Mouse (Mus musculus) 3T3-L1 (cell line): ENCODE results near the gene Tmtc2.

Source experiments
- DNase-seq: peaks from one replicate; pipeline ENCODE4 v3.0.0-alpha.2; 2015; ENCODE audit warnings: low read depth, low spot score

Tmtc2 gene

DNA sequence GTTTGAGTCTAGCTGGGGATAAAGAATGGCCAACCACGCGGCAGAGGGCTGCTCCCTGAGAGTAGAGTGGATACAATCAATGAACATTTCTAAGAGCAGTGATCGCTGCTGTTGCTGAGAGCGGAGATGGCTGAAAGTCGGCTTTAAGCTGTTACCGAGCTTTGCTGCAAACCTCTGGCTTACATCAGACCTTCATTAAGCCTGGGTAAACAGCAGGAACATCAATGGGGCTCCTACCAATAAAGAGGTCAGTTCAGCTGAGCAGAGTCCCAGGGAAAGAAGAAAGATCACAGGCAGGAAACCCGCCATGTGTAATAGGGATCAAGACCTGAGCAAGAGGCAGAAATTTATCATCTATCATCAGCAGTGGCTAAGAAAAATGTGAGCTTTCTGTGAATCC lies 72.5 kb downstream of the Tmtc2 start:
- no peak for DNase-seq

DNA sequence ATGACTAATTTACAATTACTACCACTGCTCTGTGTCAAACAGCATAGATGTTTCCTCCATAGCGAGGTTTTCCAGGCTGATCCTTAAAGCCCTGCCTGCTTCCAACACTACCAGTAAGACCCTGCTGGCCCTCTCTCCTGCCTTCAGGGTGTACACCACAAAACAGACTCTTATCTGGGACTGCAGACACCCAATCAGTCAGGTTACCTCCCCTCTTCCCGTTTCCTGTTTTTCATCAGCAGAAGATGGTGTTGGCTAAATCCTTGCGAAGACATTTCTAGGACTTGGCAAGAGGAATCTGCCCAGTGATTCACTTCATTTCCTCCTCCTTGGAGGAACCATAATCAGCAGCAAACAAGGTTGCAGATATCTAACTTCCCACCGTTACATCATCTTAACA lies 73.8 kb downstream of the Tmtc2 start:
- no peak for DNase-seq

DNA sequence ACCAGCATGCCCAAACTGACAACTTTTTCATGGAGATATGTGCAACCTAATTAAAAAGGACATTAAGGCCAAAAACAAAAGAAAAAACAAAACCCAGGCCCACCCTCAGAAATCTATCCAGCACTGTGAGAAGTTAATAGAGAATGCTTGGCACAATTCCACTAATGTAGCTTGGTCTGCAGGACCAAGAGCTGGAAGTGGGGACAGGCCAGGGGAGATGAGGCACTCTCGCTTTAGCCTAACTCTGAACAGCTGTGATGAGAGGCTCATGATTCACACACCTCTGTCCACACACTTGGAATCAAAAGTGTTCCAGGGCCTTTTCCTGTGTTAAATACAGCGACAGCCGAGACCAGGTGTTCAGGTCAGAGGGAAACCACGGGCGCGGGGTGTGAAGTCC lies 79.0 kb downstream of the Tmtc2 start:
- no peak for DNase-seq

DNA sequence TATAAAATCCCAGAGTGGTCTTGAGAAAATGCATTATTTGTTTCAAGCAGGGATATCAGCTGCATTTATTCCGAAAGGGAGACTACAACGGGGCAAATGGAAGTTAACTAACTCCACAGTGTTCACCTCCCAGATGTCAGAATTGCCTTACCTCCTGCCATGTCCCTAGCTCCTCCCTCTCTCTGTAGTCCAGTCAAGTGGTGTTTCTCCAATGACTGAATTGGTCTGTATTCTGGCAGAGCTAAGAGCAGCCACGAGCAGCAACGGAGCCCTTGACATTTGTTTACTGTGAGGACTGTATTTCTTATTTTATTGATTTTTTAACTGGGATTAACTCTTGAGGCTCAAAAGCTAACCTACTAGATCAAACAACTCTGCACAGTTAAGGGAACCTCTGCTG lies 81.8 kb downstream of the Tmtc2 start:
- no peak for DNase-seq

DNA sequence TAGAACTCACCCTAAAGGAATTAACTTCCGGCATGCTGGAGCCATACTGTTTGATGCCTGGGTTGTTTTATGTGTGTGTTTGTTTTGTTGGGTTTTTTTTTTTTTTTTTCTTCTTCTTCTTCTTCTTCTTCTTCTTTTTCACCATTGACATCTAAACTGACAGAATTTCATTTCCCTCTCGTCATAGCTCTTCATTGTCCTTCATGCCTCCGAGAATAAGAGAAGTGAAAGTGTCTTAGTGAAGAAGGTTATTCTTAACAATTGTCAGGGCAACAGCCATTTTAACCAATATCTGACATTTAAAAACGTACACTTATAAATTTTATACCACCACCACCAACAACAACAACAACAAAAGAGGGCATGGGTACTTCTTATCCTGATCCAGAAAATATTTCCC lies 83.5 kb downstream of the Tmtc2 start:
- DNase-seq, result no peak

DNA sequence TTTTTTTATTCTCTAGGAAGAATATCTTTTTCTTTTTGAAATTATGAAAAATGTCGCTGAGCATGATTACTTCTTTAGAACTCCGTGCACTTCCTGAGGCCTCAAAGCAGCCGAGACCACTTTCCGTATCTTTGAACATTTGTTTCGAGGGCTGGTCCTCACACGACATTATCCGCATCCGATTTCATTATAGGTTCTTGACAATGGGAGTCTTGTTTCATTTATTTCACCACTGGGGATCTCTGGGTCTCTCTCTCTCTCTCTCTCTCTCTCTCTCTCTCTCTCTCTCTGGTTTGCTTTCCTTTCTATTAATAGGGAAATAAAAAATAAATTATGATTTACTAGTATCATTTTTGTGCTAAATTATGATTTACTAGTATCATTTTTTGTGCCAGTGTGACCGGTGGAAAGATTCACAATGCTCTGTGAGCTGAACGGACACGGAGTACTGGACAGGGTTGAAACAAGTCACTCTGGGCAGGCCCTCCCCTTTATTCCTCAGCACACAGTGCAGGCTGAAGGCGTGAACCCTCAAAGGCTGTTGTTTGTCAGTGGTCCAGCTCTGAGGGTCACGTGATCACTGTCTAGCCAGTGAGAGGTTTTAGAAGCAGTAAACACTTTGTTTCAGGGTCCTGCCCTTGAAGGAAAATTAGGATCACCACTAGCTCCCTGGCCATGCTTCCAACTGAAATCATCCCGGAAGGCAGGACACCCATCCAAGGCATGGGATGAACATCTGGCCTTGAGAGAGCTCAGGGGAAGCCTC lies 84.1 kb downstream of the Tmtc2 start:
- DNase-seq, result no peak

DNA sequence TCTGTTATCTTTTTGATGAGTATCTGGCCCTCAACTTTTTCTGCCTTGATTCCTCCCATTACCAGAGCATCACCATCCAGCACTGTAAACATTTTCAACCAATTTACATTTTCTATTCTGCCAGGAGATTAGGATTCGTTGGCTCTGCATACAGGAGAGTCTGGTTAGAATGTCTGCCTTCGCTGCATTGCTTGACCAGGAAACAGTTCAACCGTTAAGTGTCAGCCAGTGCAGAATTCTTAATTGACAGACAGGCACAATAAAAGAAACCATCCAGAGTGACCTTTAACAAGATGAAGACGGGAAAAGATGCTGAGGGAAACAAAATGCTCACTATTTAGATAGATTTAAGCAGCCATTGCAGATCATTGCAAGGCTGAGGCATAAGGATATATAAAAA lies 87.3 kb downstream of the Tmtc2 start:
- DNase-seq, result no peak

DNA sequence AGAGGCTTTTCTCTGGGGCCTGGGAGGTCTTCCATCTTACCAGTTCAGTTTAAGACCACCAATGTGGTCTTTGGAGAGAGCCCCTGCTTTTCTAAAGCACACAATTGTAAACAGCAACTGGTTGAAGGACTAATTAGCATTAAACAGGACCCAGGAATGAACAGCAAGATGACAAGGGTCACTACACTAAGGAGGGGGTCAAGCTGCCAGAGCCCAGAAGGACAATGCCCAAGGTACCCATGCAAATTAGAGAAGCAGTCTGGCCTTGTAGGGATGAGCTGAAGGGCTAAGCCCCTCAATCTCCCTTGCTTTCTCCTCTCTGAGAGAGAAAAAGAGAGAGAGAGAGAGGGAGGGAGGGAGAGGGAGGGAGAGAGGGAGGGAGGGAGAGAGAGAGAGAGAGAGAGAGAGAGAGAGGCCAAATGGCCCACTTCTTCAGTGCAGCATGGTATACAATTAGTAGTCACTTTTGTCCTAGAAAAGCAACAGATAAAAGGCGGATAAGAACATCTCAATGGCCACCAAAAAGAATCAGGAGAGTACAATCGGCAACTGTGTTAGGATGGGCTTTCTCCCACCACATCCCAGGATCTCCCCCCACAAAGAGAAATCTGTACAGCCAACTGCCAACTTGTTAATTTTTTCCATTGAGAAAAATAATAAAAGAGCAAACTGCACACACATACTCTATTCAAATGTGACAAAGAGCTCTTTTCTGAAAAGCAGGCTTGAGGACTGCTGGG lies 89.7 kb downstream of the Tmtc2 start:
- DNase-seq, result no peak

DNA sequence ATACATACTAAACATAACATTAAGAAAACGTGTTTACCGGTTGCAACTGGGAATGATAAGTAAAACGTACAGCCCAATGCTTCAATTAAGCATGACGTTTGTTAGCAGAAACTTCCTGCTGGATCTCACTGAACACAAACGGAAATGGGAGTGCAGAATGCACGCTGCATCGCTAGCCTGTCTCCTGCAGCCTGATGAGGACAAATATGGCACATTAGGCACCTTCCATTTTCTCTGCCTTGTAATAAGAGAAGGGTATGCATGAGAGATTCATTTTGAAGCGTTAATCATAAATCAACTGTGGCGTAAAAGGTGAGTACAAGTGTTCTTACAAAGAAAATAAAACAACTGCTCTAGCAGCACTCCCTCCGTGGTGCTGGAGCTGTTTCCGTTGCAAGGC lies 94.5 kb downstream of the Tmtc2 start:
- DNase-seq, result no peak

DNA sequence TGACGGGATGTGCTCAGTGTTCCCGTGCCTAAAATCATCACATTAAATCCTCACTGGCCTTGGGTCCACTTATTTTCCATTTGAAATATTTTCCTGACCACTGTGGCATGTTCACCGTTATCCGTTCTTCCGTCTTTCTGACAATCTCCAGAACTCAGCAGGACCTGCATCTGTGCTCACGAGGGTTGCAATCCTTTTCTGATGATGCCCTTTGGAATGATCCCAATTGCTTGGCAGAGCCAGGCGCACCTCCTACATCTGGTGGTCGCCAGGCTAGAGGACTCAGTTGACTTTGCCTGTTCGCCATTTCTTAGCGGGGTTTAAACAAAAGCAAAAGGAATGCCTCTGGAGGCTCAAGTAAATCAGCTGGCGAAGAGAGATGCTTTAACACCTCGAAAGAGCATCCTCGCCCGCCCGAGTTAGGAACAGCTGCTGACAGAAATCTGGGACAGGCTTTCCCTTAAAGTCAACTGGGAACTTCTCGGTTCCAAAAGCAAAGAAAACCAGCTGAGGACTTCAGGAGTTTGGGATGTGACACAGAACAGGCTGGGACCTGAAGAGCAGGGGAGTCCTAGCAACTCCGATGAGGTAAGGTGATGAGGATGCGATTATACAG lies 96.5 kb downstream of the Tmtc2 start:
- DNase-seq, result no peak

DNA sequence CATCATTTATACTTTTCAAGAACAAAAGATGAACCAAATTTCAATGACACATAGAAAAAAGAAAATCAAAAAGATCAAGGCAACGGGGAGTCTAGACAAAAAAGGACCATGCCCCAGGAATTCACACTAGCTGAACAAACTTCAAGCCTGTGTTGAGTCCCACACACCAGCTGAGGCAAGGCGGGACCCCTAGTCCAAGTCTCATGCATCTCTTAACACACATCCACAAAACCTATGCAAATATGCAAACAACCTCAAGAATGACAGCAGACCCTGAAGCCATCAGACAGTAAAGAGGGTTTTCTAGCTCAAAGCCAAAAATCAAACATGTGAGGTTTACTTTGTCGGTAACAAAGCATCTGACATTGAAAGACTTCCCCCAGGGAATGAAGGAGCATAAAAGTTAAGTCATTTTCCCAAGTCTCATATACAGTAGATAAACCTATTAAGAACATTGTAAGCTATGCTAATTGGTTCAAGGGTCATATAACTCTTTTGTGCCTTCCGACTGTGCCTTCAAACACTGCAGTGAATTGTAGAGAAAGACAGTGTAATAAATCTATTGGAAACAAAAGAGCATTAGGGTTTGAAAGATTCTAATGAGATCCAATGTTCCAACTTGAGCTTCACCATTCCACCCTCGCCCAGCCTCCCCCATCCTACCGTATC lies 100.0 kb downstream of the Tmtc2 start:
- no peak for DNase-seq

DNA sequence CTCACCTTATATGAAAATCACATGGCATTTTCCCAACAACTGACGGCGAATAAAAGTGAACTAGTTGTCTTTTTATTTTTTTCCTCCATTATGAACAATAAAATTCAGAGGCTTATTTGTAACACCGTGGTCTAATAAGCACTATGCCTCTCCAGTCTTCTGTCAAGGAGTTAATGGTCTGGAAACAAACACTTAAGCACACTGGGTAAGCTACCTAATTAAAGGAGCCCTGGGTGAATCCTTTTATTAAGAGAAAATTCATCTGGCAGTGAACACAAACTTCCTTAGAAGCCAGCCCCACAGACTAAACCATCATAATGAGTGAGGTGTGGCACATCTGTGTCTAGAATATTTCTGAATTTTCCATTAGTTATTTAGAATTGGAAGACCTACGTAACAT lies 109.9 kb downstream of the Tmtc2 start:
- DNase-seq, result no peak

DNA sequence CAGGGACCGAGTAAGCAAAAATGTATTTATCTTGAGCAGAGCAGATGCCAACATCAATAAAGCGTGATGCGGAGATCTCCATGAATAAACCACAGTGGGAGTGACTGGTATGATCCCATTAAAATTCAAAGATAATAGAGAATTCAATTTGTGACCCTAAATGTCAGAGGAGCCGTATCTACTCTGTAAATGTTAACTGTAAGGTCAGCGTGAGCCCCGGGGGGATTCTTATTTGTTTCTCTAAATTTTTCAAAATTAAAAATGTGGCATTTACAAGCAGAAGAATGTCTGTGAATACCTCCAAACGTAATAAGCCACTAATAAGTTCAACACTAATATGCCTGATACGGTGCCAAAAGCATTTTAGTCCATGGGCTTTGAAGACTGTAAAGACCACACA lies 120.8 kb downstream of the Tmtc2 start:
- no peak for DNase-seq

DNA sequence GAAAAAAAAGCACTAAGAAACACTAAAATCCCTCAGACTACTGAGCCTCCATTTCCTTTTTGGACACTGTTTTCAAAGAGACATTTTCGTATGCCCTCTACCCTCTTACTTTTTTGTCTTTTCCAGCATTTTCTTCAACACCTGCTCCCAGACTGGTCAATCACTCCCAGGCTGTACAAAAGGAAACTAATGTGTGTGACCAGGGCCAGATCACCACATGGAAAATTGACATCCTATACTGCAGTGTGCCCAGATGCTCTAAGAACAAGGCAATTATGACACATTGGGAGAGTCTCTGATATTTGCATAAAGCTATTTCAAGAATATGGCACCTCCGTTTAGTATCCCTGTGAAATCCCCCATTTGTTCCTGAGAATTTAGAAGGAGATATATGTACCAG lies 127.1 kb downstream of the Tmtc2 start:
- DNase-seq, result no peak

DNA sequence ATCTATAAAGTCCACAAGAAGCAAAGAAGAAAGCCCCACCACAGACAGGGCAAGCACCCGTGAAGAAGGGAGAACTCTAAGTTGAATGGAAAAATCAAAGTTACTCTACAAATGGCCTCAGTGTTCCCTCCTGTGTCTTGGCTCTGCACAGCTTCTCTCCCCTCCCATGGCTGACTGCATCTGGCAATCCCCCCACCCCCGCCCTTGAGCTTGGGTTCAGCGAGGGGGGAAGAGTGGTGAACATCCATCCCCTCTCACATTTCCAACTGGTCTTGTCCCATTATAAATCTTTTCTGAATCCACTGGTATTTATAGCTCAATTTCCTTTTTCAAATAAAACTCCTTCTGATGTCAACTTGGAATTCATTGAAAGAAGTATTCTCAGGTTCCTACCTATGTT lies 129.9 kb downstream of the Tmtc2 start:
- DNase-seq, result no peak

DNA sequence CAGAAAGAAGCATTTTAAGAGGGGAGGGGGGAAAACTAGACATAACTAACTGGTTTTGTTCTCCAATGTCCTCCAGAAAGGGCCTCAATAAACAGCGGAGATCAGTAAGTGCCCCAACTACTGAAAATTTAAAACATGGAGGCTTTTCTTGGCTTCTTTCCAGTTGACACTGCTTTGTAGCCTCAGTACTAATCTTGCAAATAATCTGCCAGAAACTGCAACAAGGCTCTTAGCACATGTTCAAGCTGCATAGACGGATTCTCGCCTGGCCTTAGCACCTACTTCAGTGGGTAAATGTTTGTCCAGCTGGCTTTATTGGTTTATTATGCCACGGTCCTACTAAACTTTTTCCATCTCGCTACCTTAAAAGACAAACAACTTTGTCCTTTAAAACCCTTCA lies 139.4 kb downstream of the Tmtc2 start:
- DNase-seq, result no peak

DNA sequence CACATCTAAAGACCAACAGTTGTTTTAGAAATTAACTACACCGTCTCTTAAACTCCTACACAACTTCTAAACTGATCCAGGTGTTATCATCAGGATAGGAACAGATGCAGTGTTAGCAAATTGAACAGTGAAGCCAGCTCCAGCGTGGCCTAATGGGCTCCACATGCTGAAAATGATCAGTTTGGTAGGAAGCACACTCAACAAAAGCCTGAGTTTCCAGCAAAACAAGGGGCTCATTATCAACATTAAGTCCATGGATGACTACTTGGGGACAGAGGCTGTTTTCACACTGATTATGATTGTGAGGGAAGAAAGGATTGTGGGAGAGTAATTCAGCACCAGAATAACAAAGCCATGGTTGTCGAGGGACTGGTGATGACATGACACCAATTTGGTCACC lies 143.4 kb downstream of the Tmtc2 start:
- DNase-seq, result no peak

DNA sequence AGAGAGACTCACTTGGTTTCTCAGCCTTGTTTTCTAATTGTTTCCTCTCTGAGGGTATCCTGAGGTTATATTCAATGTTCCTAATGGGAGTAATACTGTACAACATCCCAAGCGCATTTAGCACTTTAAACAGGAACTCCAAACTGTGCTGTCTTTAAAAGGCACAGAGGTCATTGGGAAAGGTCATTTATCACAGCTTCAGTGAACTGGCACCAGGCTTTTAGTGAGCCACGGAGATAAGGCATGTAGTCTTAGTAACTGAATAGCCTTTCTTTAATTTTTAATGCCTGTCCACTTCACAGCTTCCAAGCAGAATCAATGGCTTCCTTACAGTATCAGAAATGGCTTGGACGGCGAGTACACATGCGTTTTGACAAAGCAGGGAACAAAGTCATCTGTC lies 144.0 kb downstream of the Tmtc2 start:
- no peak for DNase-seq

DNA sequence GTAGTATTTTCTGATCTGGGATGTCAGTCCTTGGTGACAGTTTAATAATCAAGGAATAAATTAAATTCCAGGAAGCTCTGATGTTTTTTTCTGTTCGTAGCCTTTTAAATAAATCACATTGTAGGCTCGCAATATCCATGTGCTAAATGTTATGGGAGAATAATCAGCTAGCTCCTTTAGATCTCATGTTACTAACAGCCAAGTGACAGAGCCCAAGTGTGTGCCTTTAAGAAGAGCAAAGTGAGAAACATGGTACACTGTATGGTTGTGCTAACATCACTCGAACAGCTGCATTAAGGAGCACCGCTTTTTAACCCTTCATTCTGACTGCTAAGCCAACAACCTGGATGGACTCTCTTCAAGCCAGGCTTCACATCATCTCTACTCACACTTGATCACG lies 146.2 kb downstream of the Tmtc2 start:
- DNase-seq, result no peak

DNA sequence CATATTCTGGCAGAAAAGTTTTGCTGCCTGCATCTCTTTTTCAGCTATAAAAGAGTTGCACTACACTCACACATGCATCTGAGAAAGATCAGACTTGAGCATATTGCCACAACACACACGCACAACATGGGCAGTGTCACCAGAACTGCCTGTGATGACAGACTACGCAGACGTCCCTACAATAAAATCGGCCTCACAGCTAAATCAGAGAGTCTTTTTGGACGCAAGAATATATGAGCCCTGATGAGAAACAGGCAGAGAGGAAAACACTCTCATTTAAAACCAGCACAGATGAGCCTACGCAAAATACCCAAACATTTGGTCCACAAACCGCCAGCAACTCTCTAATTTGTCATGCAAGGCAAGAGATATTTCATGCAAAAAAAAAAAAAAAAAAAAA lies 146.6 kb downstream of the Tmtc2 start:
- DNase-seq, result no peak

DNA sequence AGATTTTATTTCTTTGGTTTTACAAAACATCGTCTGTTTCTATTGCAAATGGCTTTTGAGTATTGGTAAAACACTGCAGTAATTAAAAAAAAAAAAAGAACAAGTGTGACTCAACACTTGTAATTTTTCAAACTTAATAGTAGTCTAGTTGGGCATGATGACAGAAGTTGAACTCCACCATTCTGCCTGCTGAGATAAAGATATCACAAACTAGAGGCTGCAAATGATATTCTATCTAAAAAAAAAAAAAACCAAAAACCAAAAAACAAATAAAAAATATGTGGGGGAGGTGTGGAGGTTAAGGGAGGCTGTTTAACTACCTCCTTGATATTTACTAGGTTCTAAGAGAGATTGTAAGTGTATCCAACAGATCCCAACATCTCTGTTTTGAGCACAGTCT lies 149.2 kb downstream of the Tmtc2 start:
- DNase-seq, result no peak

DNA sequence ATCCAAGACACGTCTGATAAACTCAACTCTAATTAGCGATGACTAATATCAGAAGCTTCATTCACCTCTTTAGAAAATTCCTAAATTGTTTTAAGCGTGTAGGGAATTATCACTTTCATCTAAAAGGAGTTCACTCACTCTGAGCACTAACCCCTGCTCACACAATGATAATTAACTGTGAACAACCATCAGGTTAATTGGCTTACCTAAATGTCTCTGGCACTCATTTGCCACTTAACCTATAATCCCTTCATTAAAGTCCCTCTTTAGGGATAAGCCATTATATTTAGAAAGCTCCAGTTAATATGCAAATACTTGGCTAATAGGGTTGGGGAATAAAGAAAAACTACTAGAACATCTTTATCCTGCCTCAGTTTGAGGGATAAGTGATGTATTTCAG lies 151.1 kb downstream of the Tmtc2 start:
- DNase-seq, result no peak
